Mouse (Mus musculus): ENCODE measurements around the gene Ccl25. TPM values are rescaled to one million over a fixed set of nuclear protein-coding genes. Genes with fewer than 3 reads are reported as not detected.
"Not testable (repeated sequence)": the region's sequence is repeated elsewhere in the genome, so short reads cannot be mapped to it uniquely, and the experiment has no call there.

The Ccl25 gene
- total RNA-seq, 2 experiments from 2014 or later: 8.2 to 10.3 TPM

DNA sequence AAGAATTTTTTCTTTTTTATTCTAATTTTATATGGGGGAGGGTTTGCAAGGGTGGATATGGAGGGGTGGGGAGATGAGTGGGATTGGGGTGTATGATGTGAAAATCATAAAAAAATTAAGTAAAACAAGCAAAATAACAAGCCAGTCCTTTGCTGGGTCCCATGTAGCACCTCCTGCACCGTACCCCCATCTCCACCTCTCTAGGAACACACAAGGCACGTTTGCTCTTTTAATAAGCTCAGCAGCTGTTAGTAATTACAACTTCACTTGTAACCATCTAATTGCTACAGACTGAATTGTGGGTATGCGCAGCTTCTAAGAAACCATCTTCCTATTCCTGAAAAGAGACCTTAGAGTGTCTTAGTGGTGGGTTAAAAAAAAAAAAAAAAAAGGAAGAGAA is 15.2 kb downstream of the Ccl25 start:
- no peak for DNase-seq

DNA sequence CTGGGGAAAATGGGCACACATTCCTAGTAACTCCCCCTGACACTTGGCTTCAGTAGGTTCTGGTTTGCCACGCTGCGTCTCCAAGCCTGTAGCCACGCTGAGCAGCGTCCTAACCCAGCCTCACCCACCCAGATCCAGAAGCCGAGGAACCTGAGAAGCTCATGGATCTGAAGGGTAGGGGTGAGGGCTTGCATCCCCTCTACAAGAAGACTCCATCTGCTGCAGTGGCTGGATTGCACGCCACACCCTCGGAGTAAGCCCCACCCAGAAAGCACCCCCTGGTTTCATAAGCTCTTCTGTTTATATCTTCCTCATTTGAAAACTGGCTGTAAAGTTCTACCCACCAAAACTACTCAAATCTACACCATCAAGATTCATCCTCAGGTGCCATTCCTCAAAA is 22.7 kb downstream of the Ccl25 start:
- no peak for DNase-seq

DNA sequence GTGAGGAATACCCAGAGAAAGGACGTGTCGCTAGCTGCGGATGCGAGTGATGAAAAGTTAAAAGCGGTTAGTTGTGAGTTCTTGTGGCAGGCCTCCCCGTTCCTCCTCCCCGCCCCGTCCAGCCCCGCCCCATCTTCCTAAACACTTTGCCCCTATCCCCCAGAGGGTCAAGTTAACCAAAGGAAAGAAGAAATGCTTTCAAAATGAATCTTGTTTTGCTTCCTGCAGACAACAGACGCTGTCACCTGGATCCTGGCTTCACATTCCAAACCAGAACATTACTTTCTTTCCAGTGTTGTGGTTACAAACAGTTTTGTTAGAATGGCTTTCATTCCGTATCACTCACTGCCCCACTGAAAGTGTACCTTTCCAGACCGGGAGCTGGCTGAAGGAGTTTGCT is 23.3 kb downstream of the Ccl25 start:
- DNase-seq: no peak

GRCm38 (mm10) chr8:4349335-4349734 is 24.3 kb downstream of the Ccl25 start:
- DNase-seq: no peak

GRCm38 (mm10) chr8:4350618-4351017 is 25.6 kb downstream of the Ccl25 start:
- DNase-seq: no peak

GRCm38 (mm10) chr8:4352562-4352961 is 27.6 kb downstream of the Ccl25 start:
- DNase-seq: not testable (repeated sequence)

- no peak for DNase-seq
Measured at GRCm38 (mm10) chr8:4353741-4354140, 28.7 kb downstream of the Ccl25 start.

DNA sequence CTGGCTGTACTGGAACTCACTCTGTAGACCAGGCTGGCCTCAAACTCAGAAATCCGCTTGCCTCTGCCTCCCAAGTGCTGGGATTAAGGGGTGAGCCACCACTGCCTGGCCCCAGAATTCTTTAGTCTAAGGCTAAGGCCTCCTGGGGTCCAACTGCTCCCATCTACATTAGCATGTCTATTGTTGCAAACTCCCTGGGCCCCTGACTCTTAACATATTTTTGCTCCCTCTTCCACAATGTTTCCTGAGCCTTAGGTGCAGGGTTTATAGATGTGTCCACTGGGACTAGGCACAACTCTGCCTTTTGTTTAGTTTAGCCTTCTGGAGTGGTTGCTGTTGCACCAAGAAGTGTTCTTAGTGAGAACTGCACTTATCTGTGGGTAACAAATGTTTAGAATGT is 29.5 kb downstream of the Ccl25 start:
- no peak for DNase-seq

DNA sequence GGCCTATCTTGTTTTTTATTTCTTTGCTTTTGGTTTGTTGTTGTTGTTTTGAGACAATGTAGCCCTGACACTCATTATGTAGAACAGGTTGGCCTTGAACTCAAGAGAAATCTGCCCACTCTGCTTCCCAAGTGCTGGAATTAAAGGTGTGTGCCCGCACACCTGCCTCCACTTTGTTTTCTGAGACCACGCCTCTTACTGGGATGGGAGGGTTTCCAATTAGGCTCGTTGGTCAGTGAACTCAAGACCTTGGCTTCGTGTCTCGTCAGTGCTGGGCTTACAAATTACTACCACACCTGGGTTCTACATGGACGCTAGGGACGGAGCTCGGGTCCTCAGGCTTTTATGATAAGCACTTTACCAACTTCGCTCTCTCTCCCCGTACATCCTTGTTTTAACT is 30.4 kb downstream of the Ccl25 start:
- DNase-seq: no peak

GRCm38 (mm10) chr8:4359362-4359761 is 34.4 kb downstream of the Ccl25 start:
- no peak for DNase-seq

- no peak for DNase-seq
Measured at GRCm38 (mm10) chr8:4360922-4361321, 35.9 kb downstream of the Ccl25 start.

GRCm38 (mm10) chr8:4366189-4366588 is 41.2 kb downstream of the Ccl25 start:
- no peak for DNase-seq

DNA sequence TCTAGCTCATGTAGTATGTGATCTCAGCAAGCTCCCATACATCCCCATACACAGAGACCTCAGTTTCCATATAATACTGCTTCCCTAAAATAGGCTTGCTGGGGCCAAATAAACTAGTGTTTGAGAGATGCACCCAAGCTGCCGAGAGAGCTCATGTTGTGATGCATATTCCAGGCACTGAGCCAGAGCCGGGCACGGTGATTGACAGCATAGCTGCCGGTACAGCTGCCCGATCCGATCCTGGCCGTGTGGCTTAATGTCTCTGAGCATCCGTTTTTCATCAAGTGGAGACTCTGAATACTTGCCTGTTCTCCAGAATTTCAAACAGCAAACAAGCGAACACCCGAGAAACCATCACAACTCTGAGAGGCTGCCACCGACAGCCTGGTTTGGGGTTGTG is 42.8 kb downstream of the Ccl25 start:
- DNase-seq: peak; percentile 52

DNA sequence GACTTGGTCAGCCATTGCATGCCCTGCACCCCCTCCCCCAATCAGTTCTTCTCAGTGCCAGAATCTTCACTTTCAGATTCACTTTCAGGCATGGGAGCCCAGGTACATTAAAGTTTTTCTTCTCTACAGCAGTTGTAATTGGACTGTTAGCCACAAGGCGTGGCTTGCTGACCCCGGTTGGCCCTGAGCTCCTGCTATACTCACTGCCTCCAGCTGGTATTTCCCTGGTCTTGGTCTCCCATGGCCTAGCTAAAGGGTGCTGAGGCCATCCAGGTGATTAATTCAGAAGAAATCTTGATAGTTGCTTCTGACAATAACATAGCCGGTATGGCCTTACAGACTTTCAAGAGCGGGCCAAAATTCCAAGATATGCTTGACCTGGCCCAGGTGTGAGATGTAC is 43.5 kb downstream of the Ccl25 start:
- no peak for DNase-seq

DNA sequence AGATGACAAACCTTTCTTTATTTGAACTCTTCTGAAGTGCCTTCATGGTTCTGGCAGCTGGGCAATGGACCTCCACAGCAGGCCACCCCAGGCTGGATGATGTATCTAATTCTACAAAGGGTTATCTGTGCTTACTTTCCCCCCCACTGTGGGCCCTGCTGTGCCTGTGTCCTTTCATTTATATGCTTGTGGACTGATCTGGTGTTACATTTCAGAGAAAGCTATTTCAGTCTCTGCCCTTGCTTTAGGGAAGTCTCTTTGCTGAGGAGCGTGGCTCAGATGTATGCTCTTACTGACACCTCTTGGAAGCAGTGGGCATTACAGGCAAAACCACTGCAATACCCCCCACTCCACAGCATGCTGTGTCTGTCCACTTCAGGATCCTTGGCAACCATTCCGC is 45.1 kb downstream of the Ccl25 start:
- DNase-seq: peak; percentile 59

- no peak for DNase-seq
Measured at GRCm38 (mm10) chr8:4372657-4373056, 47.6 kb downstream of the Ccl25 start.

- DNase-seq: no peak
Measured at GRCm38 (mm10) chr8:4401442-4401841, 76.4 kb downstream of the Ccl25 start.

- peak; percentile 55 for DNase-seq
Measured at GRCm38 (mm10) chr8:4403960-4404879, 79.2 kb downstream of the Ccl25 start.

- peak; percentile 59 for DNase-seq
Measured at GRCm38 (mm10) chr8:4404880-4405261, 79.9 kb downstream of the Ccl25 start.

DNA sequence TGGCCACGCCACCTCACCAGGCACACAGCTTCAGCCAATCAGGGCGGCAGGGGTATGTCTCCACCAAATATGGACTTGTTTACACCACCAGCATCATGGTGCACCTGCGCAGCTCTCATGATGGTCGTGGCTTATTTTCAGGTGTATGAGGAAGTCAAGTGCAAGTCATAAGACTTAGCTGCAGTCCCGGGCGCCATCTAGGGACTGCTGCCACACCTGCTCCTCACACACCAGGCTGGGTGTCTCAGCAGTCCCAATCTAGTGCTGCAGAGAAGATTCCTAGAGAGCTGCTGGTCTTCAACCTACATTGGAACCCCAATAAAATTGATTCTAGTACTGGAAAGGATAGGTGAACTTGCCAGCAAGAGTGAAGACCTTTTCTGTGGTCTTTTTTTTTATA is 83.4 kb downstream of the Ccl25 start:
- peak; percentile 14 for DNase-seq
